Mouse (Mus musculus) right cerebral cortex, adult 2 months (tissue): ENCODE data around the gene Slc30a9.

Experiments used
- DNase-seq, 2 experiments: peaks; one replicate each; pipeline ENCODE4 v3.0.0; 2021 to 2022; ENCODE audit warnings: low spot score in 2 of 2

Slc30a9 gene

DNA sequence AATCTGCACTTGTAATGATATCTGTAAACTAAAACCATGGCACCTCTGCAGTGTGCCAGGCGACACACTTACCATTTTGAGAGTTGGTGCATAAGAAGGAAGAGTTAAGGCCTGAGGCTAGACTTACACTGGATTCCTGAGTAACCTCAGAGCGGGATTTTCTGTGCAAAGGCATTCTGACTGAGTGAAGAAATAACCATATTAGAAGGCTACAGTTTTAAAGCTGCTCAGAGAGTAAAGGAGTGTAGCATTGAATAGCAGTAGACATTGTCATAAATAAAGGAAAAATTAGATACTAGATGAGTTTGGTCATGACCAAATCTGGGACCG is 5.7 kb downstream of the Slc30a9 start:
- no peak for DNase-seq

DNA sequence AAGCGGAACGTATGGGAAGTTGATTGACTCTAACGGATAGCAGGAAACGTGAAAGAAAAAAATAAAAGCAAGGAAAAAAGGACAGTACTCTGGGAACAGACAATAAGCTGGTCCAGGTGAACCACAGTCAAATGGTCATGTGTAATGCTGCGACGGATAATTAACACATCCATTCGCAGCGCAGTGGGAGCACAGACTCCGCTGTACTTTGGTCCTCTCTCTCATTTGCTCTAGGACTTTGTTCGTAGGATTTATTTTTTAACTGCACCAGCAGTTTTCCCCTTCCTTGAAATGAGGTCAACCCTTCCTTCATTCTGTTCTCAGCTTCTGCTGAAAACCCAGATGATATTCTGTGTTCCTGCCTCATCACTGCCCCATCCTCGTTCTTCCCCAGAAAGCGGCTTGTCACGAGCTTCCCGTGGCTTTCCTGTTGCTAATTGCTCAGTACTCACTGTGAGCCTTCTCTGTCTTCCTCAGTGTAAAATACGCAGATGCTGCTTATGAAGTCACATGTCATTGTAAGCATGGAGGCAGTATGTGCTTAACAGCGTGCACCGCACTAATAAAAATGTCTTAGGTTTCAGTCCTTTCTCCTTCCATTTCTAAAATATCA is 15.0 kb downstream of the Slc30a9 start:
- no peak for DNase-seq

DNA sequence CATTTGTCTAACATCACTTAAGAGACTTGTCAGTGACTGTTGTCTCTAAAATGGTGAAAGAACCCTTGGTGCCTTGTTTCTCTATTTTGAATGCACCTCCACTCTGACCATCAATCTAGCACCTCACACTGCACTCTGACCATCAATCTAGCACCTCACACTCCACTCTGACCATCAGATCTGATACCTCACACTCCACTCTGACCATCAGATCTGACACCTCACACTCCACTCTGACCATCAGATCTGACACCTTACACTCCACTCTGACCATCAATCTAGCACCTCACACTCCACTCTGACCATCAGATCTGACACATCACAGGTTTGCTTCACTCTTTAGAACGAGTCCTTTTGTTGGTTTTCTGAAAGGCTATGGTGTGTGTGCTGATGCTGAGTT is 17.3 kb downstream of the Slc30a9 start:
- DNase-seq: no peak

DNA sequence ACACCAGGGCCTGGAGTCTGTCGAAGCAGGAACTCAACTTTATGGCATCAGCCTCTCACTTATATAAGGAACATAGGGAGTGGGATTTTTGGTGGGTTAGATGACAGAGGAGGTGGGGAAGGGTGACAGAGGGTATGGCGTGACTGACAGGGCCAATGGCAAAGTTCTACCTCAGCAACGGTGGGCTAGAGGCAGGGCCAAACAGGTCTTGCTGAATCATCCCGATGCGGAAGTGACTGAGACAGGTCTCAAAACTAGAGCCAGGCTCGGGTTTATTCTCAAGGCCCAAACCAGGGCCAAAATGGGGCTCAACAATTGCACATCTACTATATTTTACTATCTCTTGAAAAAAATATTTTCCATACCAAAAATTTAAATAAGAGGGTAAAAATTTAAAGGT is 34.1 kb downstream of the Slc30a9 start:
- no peak for DNase-seq

DNA sequence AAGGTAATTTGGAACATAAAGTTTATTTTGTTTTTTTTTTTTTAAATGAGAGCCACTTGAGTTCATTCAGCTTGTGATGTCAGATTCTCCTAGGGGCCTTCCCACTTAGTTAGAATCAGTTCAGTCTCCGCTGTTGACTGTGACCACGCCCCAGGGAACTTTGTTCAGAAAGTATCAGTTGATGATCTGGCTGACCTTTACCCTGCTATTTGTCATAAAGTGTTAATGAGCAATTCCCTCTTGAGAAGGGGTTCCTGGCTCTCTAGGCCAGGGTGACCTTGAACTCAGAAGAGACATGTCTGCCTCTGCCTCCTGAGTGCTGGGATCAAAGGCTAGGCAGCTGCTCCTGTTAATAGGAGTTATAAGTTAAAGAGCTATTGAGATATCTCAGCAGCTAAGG is 40.3 kb downstream of the Slc30a9 start:
- no peak for DNase-seq

DNA sequence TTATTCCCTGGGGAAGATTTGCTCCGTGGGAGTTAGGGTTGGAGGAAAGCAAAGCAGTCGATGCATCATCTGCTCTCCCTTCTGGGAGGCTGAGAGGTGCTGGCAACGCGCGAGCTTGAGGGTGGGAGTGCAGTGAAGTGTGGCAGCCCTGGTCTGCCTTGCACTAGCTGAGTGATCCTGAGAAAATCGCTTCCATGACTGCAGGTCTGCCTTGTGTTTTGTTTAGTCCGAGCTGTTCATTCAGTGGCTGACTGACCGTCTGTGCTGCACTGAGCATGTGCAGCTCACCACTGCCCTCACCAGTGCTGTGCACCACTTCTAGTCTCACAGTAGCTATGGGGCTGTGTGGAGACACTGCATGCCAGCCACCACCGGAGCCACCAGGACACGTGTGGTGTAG is 42.2 kb downstream of the Slc30a9 start:
- peak; percentile 65 to 66 for DNase-seq

DNA sequence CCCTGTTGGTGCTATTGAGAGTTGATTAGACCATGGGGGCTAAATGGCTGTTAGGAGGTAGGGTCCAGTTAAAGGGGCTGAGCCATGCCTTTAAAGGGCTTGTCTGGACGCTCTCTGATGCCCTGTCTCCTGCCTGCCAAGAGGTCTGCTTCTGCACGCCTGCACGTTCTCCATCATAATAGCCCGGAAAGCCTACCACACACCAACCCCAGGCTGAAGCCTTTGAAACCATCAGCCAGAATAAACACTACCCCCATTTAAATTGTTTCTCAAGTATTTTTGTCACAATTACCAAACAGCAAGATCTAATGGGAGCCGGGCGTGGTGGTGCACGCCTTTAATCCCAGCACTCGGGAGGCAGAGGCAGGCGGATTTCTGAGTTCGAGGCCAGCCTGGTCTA is 55.6 kb downstream of the Slc30a9 start:
- no peak for DNase-seq

DNA sequence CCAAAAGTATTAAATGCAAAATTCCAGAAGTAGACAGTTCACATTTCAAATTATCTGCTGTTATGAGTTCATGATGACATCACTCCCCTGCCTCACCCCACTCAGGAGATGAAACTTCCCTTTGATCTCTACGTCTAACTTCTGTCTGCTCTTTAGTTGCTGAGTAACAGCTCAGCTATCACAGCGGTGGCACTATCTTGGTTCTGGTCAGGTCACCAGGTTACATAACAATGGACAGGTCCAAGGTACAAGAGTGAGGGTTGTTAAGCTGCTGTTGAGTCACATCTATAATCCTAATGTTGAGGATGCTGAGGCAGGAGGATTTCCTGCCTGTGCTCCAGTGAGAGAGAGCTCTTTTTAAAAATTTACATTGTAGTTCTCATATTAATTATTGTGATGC is 56.2 kb downstream of the Slc30a9 start:
- no peak for DNase-seq

DNA sequence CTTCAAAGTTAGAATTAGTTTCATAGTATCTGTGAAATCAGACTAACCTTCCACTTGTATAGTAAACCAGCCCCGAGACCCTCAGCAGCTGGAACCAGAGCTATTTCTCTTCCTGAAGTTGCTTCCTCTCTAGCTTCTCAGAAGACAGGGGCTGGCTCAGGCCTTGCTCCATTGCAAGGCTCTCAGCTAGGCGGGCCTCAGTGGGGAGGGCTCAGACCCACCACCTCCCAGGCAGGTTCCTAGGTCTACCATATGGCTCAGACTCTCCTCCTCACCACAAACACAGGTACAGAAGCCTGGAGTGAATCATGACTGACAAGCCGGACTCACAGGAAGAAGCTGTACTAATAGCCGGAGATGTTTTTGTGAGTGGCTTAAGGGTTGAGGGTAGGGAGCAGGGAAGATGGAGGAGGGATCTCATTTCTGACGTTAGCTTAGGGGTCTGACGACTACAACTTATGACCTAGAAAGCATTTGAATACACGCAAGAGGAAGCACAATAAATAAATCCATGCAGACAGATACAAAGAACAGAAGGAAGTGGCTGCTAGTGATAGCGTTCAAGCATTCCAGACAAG is 70.4 kb downstream of the Slc30a9 start:
- no peak for DNase-seq

DNA sequence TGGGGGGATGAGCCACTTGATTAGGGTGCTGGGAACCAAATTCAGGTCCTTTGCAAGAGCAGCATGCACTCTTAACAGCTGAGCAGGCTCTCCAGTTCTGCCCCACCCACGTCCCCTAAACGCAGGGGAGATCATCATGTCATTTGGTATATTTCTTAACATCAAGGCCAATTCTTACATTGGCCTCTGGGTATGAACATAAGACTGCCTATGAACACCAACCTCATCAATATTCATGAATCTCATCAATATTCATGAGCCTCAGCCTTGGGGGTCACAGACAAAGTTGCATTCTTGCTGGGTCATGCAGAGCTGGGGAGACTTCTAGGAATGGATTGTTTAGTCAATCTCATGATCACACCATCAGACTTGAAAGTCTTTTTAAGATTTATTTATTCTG is 74.9 kb downstream of the Slc30a9 start:
- no peak for DNase-seq

DNA sequence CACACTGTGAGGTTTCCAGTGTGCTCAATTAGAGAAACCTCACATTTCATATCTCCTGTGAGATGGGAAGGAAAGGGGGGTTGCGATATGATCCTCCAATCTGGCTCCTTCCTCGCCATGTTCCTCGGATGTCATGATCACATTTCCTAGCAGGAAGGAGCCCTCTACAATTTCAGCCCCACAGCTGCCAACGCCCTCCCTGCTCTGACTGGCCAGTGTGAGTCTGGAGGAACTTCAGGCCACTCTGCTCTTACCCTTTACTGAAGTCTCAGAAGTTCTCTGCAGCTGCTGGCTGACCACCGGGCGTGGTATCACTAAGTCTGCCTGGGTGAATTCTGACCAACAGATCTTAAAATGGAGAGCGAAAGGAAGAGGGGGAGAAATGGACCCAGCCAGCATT is 75.8 kb downstream of the Slc30a9 start:
- DNase-seq: no peak

DNA sequence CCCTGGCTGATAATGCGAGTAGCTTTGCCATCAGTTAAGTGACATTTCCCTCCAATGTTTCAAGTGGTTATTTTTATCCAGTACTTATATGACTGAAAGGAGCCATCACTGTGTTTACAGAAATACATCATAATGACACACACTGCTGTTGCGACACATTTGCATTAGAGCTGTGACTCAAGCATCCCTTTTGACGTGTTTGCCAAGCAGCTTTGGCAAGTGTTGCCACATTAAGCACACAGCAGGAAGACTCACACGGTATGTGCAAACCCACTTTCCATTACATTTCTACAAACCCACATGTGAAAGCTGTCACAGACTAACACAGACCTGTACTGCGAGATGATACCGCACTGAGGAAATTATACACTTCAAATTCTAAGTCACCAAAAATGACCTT is 87.2 kb downstream of the Slc30a9 start:
- DNase-seq: no peak

DNA sequence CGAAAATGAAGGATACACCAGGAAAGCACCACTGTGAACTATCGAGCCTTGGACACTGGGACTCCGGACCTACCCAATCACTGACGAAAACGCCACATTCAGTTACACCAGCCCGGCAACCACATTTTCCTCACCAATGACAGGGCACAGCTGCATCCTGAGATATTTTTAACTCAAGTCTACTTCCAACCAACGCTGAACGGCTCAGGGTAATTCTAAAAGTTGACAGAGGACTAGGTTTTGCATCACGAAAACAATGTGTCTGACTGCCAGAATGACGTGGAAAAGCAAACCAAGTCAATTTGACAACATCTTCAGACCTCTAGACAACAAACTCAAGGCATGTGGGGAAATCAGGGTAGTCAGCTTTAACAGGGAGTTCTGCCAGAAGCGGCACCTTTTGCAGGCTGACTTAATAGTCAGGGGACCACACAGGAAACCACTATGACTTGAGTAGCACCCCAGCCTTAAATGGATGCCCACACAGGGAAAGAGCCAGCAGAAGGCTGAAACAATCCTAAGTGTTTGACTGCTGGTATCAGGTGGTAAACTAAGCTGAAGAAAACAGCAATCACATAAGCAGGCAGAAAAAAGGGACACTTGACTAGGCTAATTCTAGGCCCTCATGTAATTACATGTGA is 88.6 kb downstream of the Slc30a9 start:
- DNase-seq: no peak

DNA sequence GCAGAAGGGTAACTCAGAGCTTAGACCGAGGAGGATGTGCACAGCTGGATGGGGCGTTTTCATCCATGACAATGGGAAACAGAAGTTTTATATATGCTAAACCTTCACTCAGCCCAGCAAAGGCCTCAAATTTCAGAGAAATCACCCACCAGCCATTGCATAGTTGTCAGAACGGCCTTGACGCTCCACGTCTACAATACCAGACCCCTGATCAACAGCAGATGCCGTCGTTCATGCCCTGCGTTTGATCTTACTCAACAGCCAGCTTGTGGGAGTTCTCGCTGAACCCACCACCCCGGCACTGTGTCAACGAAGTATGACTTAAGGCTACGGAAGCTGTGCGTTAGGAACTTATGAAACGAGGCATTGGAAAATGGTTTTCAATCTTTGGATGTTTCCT is 90.4 kb downstream of the Slc30a9 start:
- no peak for DNase-seq

DNA sequence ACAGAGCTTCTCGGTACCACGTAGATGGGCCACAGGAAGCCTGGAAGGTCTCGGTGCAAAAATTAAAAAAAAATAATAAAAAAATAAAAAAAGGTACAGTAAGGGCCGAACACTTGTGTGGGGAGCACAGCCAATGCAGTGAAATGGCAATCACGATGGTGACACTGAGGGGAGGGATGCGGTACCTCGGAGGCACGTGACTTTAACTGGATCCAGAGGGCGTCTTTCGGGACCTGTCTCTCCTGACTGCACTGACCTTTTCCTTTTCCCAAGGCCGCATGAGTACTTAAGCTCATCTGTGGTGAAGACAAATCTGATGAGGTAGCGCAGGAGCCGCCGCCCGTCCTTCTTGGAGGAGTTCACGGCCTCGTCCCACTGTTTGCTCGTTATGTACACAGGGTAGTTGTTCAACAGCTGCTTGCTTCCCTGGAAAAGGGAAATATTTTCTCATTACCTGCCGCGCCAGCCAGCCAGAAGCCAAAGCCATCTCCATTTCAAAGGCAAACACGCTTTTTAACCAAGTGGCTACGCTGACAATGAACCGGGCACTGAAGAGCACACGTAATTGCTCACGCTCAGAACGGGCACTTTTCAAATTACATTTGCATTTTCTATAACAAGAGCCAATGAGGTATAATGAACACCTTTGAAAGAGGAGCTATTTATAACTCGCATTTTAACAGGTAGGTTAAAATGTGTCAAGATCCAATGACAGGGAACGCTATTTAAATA is 93.3 kb downstream of the Slc30a9 start:
- DNase-seq: no peak

DNA sequence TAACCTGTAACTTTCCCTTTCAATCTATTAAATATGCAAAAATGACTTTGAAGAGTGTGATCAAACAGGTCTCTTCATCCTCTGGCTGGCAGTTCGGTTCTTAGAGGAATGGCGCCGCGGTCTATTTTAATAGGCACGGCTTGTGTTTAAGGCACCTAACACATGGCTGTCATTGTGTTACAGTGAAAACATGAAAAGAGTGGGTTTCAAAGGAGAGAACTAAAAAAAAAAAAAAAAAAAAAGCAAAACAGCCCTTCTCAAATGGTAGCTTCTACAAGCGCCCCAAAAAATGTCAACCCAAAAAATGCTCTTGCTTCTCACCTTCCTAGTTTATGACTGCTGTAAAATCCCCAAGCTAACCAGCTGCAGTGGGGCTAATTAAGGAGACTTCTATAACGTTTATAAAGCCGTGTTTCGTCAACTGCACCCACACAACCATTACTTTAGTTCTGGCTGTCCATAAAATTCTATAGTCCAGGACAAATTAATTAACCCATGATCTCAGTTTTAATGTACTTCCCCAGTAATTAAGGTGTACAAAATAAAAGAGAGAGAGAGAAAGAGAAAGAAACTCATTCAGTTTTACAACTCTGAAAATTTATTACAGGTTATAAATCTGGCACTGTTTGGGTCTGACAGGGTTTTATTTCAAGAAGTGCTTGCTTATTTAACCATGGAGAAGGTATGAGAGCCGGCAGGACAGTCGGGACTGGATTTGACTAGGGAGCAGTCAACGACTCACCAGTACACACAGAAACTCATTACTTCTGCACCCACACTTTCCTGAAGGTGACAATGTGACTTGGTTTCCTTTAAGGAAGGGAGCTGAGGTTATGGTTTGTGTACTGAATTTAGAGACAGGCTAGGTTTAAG is 94.1 kb downstream of the Slc30a9 start:
- DNase-seq: no peak

DNA sequence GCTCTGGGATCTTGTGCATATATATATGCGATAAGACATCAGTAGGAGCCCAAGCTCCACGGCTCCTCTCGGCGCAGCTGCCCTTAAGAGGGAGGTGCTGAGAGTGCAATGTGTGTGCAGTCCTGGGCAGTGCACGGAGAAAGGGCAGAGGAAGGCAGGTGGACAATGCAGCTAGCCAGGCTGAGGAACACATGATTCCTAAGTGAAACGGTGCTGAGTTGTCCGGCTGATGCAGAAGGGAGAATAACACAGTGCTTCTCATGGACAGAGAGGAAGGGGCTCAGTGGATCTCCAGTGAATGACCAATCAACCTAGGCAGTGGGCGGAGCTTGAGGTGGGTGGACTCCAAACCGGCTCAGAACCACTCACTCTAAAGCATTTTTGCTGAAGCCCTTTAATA is 94.9 kb downstream of the Slc30a9 start:
- DNase-seq: no peak

DNA sequence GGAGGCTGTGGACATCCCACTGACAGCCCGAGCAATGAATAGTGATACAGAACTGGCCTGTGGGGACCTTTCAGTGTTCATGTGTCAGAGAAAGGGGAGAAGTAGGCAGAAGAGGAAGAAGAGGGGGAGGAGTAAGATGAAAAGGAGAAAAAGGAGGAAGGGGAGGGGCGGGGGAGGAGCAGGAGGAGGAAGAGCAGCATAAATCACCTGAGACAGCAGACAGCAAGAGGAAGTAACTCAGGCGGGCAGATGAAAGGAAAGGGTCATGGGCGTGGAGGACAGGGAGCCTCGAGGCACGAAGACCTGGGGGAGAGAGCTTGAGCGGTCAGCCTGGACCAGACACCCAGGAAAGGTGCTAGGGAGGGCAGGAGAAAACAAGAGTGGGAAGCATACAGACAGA is 97.6 kb downstream of the Slc30a9 start:
- no peak for DNase-seq

DNA sequence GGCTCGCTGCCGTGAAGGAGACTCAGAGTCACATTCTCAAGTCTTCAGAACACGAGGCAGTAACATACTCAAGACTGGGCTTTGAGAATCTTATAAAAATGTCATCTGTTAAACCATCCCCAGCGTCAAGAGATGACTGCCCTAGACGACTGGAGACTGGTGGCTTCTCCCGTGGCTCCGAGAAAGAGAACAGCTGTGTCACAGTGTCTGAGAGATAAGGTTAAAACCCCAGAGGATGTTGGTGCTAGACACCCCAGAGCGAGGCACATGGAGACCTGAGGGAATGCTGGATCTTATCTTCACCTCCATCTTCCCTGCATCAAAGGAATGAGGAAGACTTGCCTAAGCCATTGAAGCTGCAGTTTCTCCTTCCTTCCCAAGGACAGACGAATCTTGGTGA is 98.2 kb downstream of the Slc30a9 start:
- no peak for DNase-seq
